Mouse (Mus musculus) heart, embryonic 15.5 days (tissue): ENCODE data around the gene Rbm20. TPM values are rescaled to one million over a fixed set of nuclear protein-coding genes. Genes with fewer than 3 reads are reported as not detected.
A peak's percentile ranks its signal among the peaks of the same experiment; 100 is the strongest.

ENCODE experiments used
- ATAC-seq: fragments of 200-750 bp; cut with Nextera tagmentation; replicated peaks from 2 replicates; pipeline ENCODE4 v1.8.0; 2017; ENCODE audit warnings: low read depth, moderate TSS enrichment; ENCODE audit not compliant: insufficient number of reproducible peaks, insufficient read depth, low FRiP score
- H3K27ac ChIP-seq: fragments of 300-500 bp; sonication (generic); 2 replicates; pipeline ENCODE4 v1.5.1; 2015; ENCODE audit warnings: mild to moderate bottlenecking, inconsistent platforms
- H3K27me3 ChIP-seq: fragments of 300-500 bp; sonication (generic); 2 replicates; pipeline ENCODE4 v1.6.1; 2015; ENCODE audit warnings: inconsistent platforms
- H3K36me3 ChIP-seq: fragments of 300-500 bp; sonication (generic); 2 replicates; pipeline ENCODE4 v1.6.1; 2015; ENCODE audit warnings: mild to moderate bottlenecking, inconsistent platforms
- H3K4me1 ChIP-seq: fragments of 300-500 bp; sonication (generic); replicated peaks from 2 replicates; pipeline ENCODE4 v1.6.1; 2015; ENCODE audit warnings: inconsistent platforms
- H3K4me2 ChIP-seq: fragments of 300-500 bp; sonication (generic); 2 replicates; pipeline ENCODE4 v1.6.1; 2015; ENCODE audit warnings: inconsistent platforms, mild to moderate bottlenecking, moderate library complexity
- H3K4me3 ChIP-seq: fragments of 300-500 bp; sonication (generic); 2 replicates; pipeline ENCODE4 v1.5.1; 2015; ENCODE audit warnings: mild to moderate bottlenecking, inconsistent platforms
- H3K9ac ChIP-seq: fragments of 300-500 bp; sonication (generic); 2 replicates; pipeline ENCODE4 v1.6.1; 2015; ENCODE audit warnings: mild to moderate bottlenecking, inconsistent platforms
- H3K9me3 ChIP-seq: fragments of 300-500 bp; sonication (generic); replicated peaks from 2 replicates; pipeline ENCODE4 v1.6.1; 2016; ENCODE audit warnings: inconsistent platforms
- WGBS: fragments of 180-500 bp; shearing (Covaris S2); methylation state at CpG from one replicate; pipeline ENCODE4 v1.1.7; 2015; ENCODE audit warnings: mixed read lengths; 5-methylcytosine and 5-hydroxymethylcytosine counted together
- polyA plus RNA-seq: library from polyadenylated mRNA; unstranded; fragments of >200 nt; fragmentation: Nextera tagmentation; extraction: Ambion mirVana; gene quantifications from 2 replicates; pipeline ENCODE4 v1.2.1, GENCODE M21; 2015

Rbm20 gene
- polyA plus RNA-seq, 1 experiment from 2014 or later: 44.4 TPM

- Histone ChIP-seq H3K4me3 (no peak overlapping the region), H3K36me3 (no peaks in the 10 kb centered on the region), H3K4me1 (peaks cover 38% of the 10 kb centered on the region), H3K27ac (peak overlapping the region; percentile 29), H3K4me2 (no peak overlapping the region), H3K9me3 (no peaks in the 10 kb centered on the region), H3K9ac (no peak overlapping the region), H3K27me3 (no peaks in the 10 kb centered on the region)
- no peak for ATAC-seq
- 41% methylated on average over 8 of the region's 8 CpGs for WGBS
These were observed 62.6 kb downstream of the Rbm20 start for GRCm38 (mm10) chr19:53739570-53740266.

DNA sequence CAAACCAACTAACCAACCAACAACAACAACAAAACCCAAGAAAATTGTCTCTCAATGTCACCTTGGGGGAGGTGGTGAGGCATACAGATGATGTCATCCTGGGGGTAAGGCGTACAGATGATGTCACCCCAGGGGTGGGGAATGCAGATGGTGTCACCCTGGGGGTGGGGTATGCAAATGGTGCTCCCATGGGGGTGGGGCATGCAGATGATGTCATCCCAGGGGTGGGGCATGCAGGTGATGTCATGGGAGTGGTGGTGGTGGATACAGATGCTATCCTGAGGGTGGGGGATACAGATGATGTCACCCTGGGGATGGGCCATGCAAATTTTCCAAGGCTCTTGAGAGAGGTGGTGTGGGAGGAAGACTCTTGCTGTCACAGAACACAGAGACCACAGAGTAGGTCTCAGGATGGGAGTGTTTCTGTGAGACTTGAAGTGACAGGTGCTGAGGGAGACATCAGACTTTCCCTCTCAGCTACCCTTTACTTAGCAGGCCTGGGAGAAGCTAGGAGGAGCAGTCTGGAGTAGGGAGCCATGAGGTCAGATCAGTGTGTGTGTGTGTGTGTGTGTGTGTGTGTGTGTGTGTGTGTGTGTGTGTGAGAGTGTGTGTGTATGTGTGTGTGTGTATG, 63.8 kb downstream of the Rbm20 start:
- H3K9ac ChIP-seq: no peak overlapping the region
- ATAC-seq: peak; percentile 52
- H3K9me3 ChIP-seq: no peaks in the 10 kb centered on the region
- H3K27ac ChIP-seq: peak overlapping the region; percentile 29
- 73% methylated on average over 1 of the region's 1 CpGs for WGBS
- H3K4me2 ChIP-seq: no peak overlapping the region
- H3K36me3 ChIP-seq: no peaks in the 10 kb centered on the region; the same call in 1 of the 2 replicates
- H3K4me3 ChIP-seq: no peak overlapping the region
- no peaks in the 10 kb centered on the region for H3K27me3 ChIP-seq
- H3K4me1 ChIP-seq: peaks cover 43% of the 10 kb centered on the region

- no peak overlapping the region for H3K27ac ChIP-seq
- H3K4me3 ChIP-seq: no peak overlapping the region
- ATAC-seq: no peak
- peaks cover 46% of the 10 kb centered on the region for H3K4me1 ChIP-seq
- WGBS: 70% methylated on average over 3 of the region's 3 CpGs
- H3K9me3 ChIP-seq: no peaks in the 10 kb centered on the region
- no peak overlapping the region for H3K9ac ChIP-seq
- H3K27me3 ChIP-seq: no peaks in the 10 kb centered on the region
- no peak overlapping the region for H3K4me2 ChIP-seq
- no peaks in the 10 kb centered on the region; the same call in 1 of the 2 replicates for H3K36me3 ChIP-seq
These were observed 64.8 kb downstream of the Rbm20 start for GRCm38 (mm10) chr19:53741902-53742301.

DNA sequence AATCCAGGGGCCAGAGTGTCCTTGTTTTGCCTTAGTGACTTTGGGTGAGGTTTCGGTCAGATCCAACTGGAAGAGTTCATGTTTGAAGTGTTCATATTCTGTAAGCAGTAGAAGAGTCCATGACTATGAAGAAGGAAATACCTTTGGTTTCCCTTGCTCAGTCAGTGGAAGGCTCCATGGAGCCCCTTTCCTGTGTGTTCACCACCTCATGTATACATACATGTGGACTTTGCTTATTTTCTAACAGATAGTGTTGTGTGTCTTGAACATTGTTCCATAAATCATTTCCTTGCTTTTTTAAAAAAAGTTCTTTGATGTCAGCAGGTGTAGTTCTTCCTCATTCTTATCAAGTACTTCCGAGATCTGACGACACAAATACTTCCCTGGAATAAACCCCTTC, 68.2 kb downstream of the Rbm20 start:
- Histone ChIP-seq H3K27me3 (no peaks in the 10 kb centered on the region), H3K4me1 (peaks cover 39% of the 10 kb centered on the region), H3K9me3 (no peaks in the 10 kb centered on the region), H3K27ac (0 out of 2 replicates have a peak overlapping the region, but pooled peaks have one; percentile 32), H3K9ac (no peak overlapping the region), H3K36me3 (no peaks in the 10 kb centered on the region; the same call in 1 of the 2 replicates), H3K4me3 (no peak overlapping the region), H3K4me2 (no peak overlapping the region)
- no peak for ATAC-seq
- WGBS: 60% methylated on average over 3 of the region's 3 CpGs

GRCm38 (mm10) chr19:53746116-53746515, 69.0 kb downstream of the Rbm20 start:
- Histone ChIP-seq H3K4me3 (no peak overlapping the region), H3K27ac (peak overlapping the region; percentile 20; the same call in 1 of the 2 replicates), H3K9me3 (no peaks in the 10 kb centered on the region), H3K4me2 (no peak overlapping the region), H3K36me3 (no peaks in the 10 kb centered on the region; the same call in 1 of the 2 replicates), H3K27me3 (no peaks in the 10 kb centered on the region), H3K4me1 (peaks cover 37% of the 10 kb centered on the region), H3K9ac (no peak overlapping the region)
- ATAC-seq: no peak
- WGBS: 78% methylated on average over 9 of the region's 9 CpGs

DNA sequence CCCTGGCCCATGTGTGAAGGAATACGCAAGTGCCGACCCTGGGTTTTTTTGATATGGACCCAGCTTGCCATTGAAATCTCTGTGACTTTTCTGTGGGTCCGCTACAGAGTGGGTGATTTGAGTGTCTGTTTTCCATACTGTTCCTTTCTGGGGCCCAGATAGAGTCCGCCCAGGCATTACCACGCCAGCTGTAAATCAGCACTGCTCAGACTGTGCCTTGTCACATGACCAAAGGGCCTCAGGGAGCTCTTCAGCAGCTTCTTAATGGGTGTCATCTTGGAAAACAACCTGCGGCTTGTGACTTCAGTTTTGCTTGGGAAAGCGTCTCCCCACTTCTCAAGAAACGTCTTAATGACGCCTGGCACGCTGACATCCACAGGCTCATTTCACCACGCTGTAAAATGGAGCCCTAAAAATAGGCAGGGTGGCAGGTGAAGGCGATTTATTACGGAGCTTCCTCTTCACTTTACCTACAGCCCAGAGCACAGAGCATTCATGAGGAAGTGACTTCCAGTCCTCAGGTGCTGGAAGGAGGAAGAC, 71.2 kb downstream of the Rbm20 start:
- H3K4me3 ChIP-seq: no peak overlapping the region
- 73% methylated on average over 13 of the region's 13 CpGs for WGBS
- H3K36me3 ChIP-seq: no peaks in the 10 kb centered on the region; the same call in 1 of the 2 replicates
- peaks cover 52% of the 10 kb centered on the region for H3K4me1 ChIP-seq
- no peak overlapping the region for H3K9ac ChIP-seq
- no peaks in the 10 kb centered on the region for H3K27me3 ChIP-seq
- H3K27ac ChIP-seq: no peak overlapping the region
- no peak for ATAC-seq
- no peaks in the 10 kb centered on the region for H3K9me3 ChIP-seq
- no peak overlapping the region for H3K4me2 ChIP-seq

DNA sequence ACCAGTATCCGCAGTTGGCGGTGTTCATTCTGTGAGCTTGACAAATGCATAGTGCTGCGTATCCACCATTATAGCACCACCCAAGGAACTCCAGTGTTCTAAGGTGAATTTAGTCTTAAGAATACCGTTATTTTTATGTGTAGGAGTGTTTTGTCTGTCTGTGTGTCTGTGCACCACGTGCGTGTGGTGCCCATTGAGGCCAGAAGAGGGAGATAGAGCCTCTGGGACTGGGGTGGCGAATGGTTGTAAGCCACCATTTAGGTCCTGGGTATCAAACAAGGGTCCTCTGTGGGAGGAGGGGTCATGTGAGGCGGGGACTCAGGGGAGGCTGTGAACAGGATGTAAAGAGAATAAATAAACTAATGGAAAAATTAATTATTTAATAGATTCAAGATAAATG, 72.2 kb downstream of the Rbm20 start:
- Histone ChIP-seq H3K4me2 (no peak overlapping the region), H3K9ac (no peak overlapping the region), H3K9me3 (no peaks in the 10 kb centered on the region), H3K36me3 (no peaks in the 10 kb centered on the region; the same call in 1 of the 2 replicates), H3K27ac (no peak overlapping the region), H3K4me1 (peaks cover 61% of the 10 kb centered on the region), H3K4me3 (no peak overlapping the region), H3K27me3 (no peaks in the 10 kb centered on the region)
- 96% methylated on average over 8 of the region's 8 CpGs for WGBS
- ATAC-seq: no peak

GRCm38 (mm10) chr19:53751420-53752185, 74.5 kb downstream of the Rbm20 start:
- peak overlapping the region; percentile 74 for H3K27ac ChIP-seq
- 49% methylated on average over 22 of the region's 22 CpGs for WGBS
- no peaks in the 10 kb centered on the region for H3K36me3 ChIP-seq
- ATAC-seq: no peak
- no peaks in the 10 kb centered on the region for H3K27me3 ChIP-seq
- H3K4me1 ChIP-seq: peaks cover 56% of the 10 kb centered on the region
- no peak overlapping the region; the same call in 1 of the 2 replicates for H3K4me2 ChIP-seq
- no peak overlapping the region for H3K9ac ChIP-seq
- H3K9me3 ChIP-seq: no peaks in the 10 kb centered on the region
- no peak overlapping the region for H3K4me3 ChIP-seq

DNA sequence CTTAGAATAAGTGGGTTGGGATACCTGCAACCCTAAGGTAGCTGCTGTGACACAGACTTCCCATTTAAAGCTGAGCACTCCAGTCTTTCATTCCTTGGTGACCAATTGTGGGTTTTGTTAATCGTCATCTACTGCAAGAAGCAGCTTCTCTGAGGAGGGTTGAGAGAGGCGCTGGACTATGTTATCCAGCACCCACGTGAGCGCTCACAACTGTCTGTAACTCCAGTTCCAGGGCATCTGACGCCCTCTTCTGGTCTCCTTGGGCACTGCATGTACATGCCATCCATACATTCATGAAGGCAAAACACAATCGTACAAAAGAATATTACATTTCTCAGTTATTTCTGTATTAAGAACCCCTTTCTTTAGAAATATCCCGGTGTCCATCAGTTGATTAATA, 75.9 kb downstream of the Rbm20 start:
- no peak overlapping the region for H3K4me2 ChIP-seq
- ATAC-seq: no peak
- no peaks in the 10 kb centered on the region for H3K27me3 ChIP-seq
- H3K9me3 ChIP-seq: no peaks in the 10 kb centered on the region
- no peaks in the 10 kb centered on the region for H3K36me3 ChIP-seq
- H3K9ac ChIP-seq: no peak overlapping the region
- WGBS: 57% methylated on average over 7 of the region's 7 CpGs
- peaks cover 61% of the 10 kb centered on the region for H3K4me1 ChIP-seq
- H3K4me3 ChIP-seq: no peak overlapping the region
- H3K27ac ChIP-seq: 0 out of 2 replicates have a peak overlapping the region, but pooled peaks have one; percentile 9

DNA sequence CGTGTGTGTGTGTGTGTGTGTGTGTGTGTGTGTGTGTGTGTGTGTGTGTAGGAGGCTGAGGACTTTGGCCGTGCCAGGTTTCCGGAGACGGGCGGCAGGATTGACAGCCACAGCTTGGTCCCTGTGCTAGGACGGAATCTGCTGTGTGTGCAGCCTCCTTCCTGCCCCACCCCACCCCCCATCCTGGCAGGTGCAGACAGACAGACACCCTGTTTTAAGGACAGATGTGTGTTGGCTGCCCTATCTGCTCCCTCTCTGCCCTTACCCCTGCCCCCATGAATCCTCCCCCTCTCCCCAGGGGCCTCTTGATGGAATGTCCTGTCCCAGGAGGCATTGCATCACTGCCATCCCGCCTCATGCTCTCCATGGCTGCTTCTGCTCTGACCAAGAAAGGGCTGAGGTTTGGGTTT, 77.3 kb downstream of the Rbm20 start:
- ATAC-seq: peak; percentile 63; the same call in 1 of the 2 replicates
- no peaks in the 10 kb centered on the region for H3K9me3 ChIP-seq
- H3K4me3 ChIP-seq: no peak overlapping the region
- peaks cover 60% of the 10 kb centered on the region for H3K4me1 ChIP-seq
- no peak overlapping the region for H3K9ac ChIP-seq
- no peaks in the 10 kb centered on the region for H3K27me3 ChIP-seq
- H3K36me3 ChIP-seq: no peaks in the 10 kb centered on the region
- WGBS: 29% methylated on average over 7 of the region's 7 CpGs
- H3K4me2 ChIP-seq: peak overlapping the region; percentile 13; the same call in 1 of the 2 replicates
- H3K27ac ChIP-seq: peak overlapping the region; percentile 66

DNA sequence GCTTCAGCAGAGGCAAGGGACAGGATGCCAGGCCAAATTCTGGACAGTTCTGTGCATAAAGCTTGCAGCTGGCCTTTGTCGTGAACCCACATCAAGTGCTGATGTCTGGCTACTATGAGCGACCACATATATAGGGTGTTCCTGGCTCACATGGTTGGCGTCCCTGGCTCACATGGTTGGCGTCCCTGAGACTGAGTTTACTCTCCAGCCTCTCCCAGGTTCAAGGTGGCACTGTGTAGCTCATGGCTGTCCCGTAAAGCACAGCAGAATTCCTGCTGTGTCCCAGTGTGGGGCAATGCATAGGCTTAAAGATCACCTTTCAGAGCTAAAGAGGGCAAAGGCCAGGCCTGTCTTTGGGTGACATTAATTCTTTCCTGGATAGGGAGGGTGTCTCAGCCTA, 78.2 kb downstream of the Rbm20 start:
- peaks cover 57% of the 10 kb centered on the region for H3K4me1 ChIP-seq
- no peak overlapping the region for H3K4me3 ChIP-seq
- no peaks in the 10 kb centered on the region for H3K27me3 ChIP-seq
- peak overlapping the region; percentile 66 for H3K27ac ChIP-seq
- H3K4me2 ChIP-seq: no peak overlapping the region
- ATAC-seq: no peak
- H3K36me3 ChIP-seq: no peaks in the 10 kb centered on the region
- 71% methylated on average over 5 of the region's 5 CpGs for WGBS
- no peak overlapping the region for H3K9ac ChIP-seq
- no peaks in the 10 kb centered on the region for H3K9me3 ChIP-seq
